Mouse (Mus musculus) forebrain, embryonic 15.5 days (tissue): Measurements from ENCODE around the gene Nacc1. TPM values are rescaled to one million over a fixed set of nuclear protein-coding genes. Genes with fewer than 3 reads are reported as not detected.

ENCODE experiments used
- ATAC-seq: fragments of 200-750 bp; cut with Nextera tagmentation; replicated peaks from 2 replicates; pipeline ENCODE4 v1.8.0; 2017; ENCODE audit warnings: mild to moderate bottlenecking, moderate TSS enrichment, moderate library complexity
- H3K27ac ChIP-seq: fragments of 300-500 bp; sonication (generic); replicated peaks from 2 replicates; pipeline ENCODE4 v1.5.1; 2015; ENCODE audit warnings: mild to moderate bottlenecking, inconsistent platforms
- H3K27me3 ChIP-seq: fragments of 300-500 bp; sonication (generic); 2 replicates; pipeline ENCODE4 v1.6.1; 2015; ENCODE audit warnings: inconsistent platforms
- H3K36me3 ChIP-seq: fragments of 300-500 bp; sonication (generic); 2 replicates; pipeline ENCODE4 v1.6.1; 2015; ENCODE audit warnings: mild to moderate bottlenecking, inconsistent platforms
- H3K4me1 ChIP-seq: fragments of 300-500 bp; sonication (generic); 2 replicates; pipeline ENCODE4 v1.6.1; 2015; ENCODE audit warnings: inconsistent platforms
- H3K4me2 ChIP-seq: fragments of 300-500 bp; sonication (generic); replicated peaks from 2 replicates; pipeline ENCODE4 v1.6.1; 2015; ENCODE audit warnings: mild to moderate bottlenecking, inconsistent platforms
- H3K4me3 ChIP-seq: fragments of 300-500 bp; sonication (generic); 2 replicates; pipeline ENCODE4 v1.5.1; 2015; ENCODE audit warnings: mild to moderate bottlenecking, inconsistent platforms
- H3K9ac ChIP-seq: fragments of 300-500 bp; sonication (generic); replicated peaks from 2 replicates; pipeline ENCODE4 v1.6.1; 2015; ENCODE audit warnings: mild to moderate bottlenecking, inconsistent platforms
- H3K9me3 ChIP-seq: fragments of 300-500 bp; sonication (generic); 2 replicates; pipeline ENCODE4 v1.6.1; 2016; ENCODE audit warnings: inconsistent platforms
- WGBS: fragments of 180-500 bp; shearing (Covaris S2); methylation state at CpG from one replicate; pipeline ENCODE4 v1.1.7; 2015; ENCODE audit warnings: mixed read lengths; 5-methylcytosine and 5-hydroxymethylcytosine counted together
- polyA plus RNA-seq: library from polyadenylated mRNA; unstranded; fragments of >200 nt; fragmentation: Nextera tagmentation; extraction: Ambion mirVana; gene quantifications from 2 replicates; pipeline ENCODE4 v1.2.1, GENCODE M21; 2015

Nacc1 gene
- polyA plus RNA-seq, 1 experiment from 2014 or later = 15.5 TPM

GRCm38 (mm10) chr8:84640617-84641294 lies 46.9 kb downstream of the Nacc1 start:
- no peak overlapping the region for H3K9ac ChIP-seq
- 75% methylated on average over 7 of the region's 7 CpGs for WGBS

GRCm38 (mm10) chr8:84640010-84640588 lies 47.6 kb downstream of the Nacc1 start:
- peak overlapping the region; percentile 51 for H3K4me3 ChIP-seq
- peak overlapping the region; percentile 52 for H3K4me2 ChIP-seq
- H3K27ac ChIP-seq = peak overlapping the region; percentile 64; the same call in 1 of the 2 replicates
- H3K36me3 ChIP-seq = no peaks in the 10 kb centered on the region
- H3K4me1 ChIP-seq = peaks cover 23% of the 10 kb centered on the region
- no peaks in the 10 kb centered on the region for H3K9me3 ChIP-seq
- no peak for ATAC-seq
- no peaks in the 10 kb centered on the region for H3K27me3 ChIP-seq
- 22% methylated on average over 9 of the region's 9 CpGs for WGBS
- H3K9ac ChIP-seq = peak overlapping the region; percentile 45

More at GRCm38 (mm10) chr8:84640617-84641294, 46.9 kb downstream of the Nacc1 start:
- H3K4me2 ChIP-seq = no peak overlapping the region
- no peaks in the 10 kb centered on the region for H3K36me3 ChIP-seq
- ATAC-seq = no peak
- H3K4me1 ChIP-seq = peaks cover 16% of the 10 kb centered on the region
- H3K4me3 ChIP-seq = no peak overlapping the region
- no peaks in the 10 kb centered on the region for H3K27me3 ChIP-seq
- H3K27ac ChIP-seq = no peak overlapping the region
- no peaks in the 10 kb centered on the region for H3K9me3 ChIP-seq

GRCm38 (mm10) chr8:84639162-84640009 lies 48.3 kb downstream of the Nacc1 start:
- peak overlapping the region; percentile 72 for H3K9ac ChIP-seq
- no peaks in the 10 kb centered on the region for H3K9me3 ChIP-seq
- peak overlapping the region; percentile 51 for H3K4me3 ChIP-seq
- H3K27ac ChIP-seq = peak overlapping the region; percentile 84
- no peaks in the 10 kb centered on the region for H3K36me3 ChIP-seq
- peak overlapping the region; percentile 92 for H3K4me2 ChIP-seq
- H3K27me3 ChIP-seq = no peaks in the 10 kb centered on the region
- under 1% methylated on average over 89 of the region's 106 CpGs for WGBS
- peaks cover 28% of the 10 kb centered on the region for H3K4me1 ChIP-seq
- peak; percentile 96 for ATAC-seq

- H3K27me3 ChIP-seq = no peaks in the 10 kb centered on the region
- WGBS = under 1% methylated on average over 33 of the region's 52 CpGs
- H3K4me3 ChIP-seq = peak overlapping the region; percentile 51
- no peaks in the 10 kb centered on the region for H3K36me3 ChIP-seq
- peak overlapping the region; percentile 72 for H3K9ac ChIP-seq
- H3K27ac ChIP-seq = peak overlapping the region; percentile 84
- H3K4me2 ChIP-seq = peak overlapping the region; percentile 92
- ATAC-seq = peak; percentile 21
- H3K4me1 ChIP-seq = peaks cover 28% of the 10 kb centered on the region
- H3K9me3 ChIP-seq = no peaks in the 10 kb centered on the region
Measured at GRCm38 (mm10) chr8:84638555-84639161, 49.0 kb downstream of the Nacc1 start.

GRCm38 (mm10) chr8:84637946-84638554 lies 49.6 kb downstream of the Nacc1 start:
- Histone ChIP-seq H3K4me1 (peaks cover 28% of the 10 kb centered on the region), H3K27ac (peak overlapping the region; percentile 84; the same call in 1 of the 2 replicates), H3K27me3 (no peaks in the 10 kb centered on the region), H3K9me3 (no peaks in the 10 kb centered on the region), H3K9ac (peak overlapping the region; percentile 72), H3K36me3 (no peaks in the 10 kb centered on the region), H3K4me3 (peak overlapping the region; percentile 51), H3K4me2 (peak overlapping the region; percentile 92)
- ATAC-seq = no peak
- 35% methylated on average over 8 of the region's 8 CpGs for WGBS

GRCm38 (mm10) chr8:84636051-84636691 lies 51.5 kb downstream of the Nacc1 start:
- no peak overlapping the region for H3K9ac ChIP-seq
- 88% methylated on average over 17 of the region's 17 CpGs for WGBS

GRCm38 (mm10) chr8:84635397-84636050 lies 52.1 kb downstream of the Nacc1 start:
- no peaks in the 10 kb centered on the region for H3K36me3 ChIP-seq
- peak overlapping the region; percentile 79 for H3K27ac ChIP-seq
- ATAC-seq = no peak
- H3K9me3 ChIP-seq = no peaks in the 10 kb centered on the region
- WGBS = 66% methylated on average over 14 of the region's 14 CpGs
- H3K9ac ChIP-seq = peak overlapping the region; percentile 3; the same call in 1 of the 2 replicates
- no peak overlapping the region for H3K4me3 ChIP-seq
- no peak overlapping the region for H3K4me2 ChIP-seq
- peaks cover 28% of the 10 kb centered on the region for H3K4me1 ChIP-seq
- H3K27me3 ChIP-seq = no peaks in the 10 kb centered on the region

More at GRCm38 (mm10) chr8:84636051-84636691, 51.5 kb downstream of the Nacc1 start:
- ATAC-seq = no peak
- H3K4me3 ChIP-seq = no peak overlapping the region
- H3K36me3 ChIP-seq = no peaks in the 10 kb centered on the region
- H3K9me3 ChIP-seq = no peaks in the 10 kb centered on the region
- H3K27me3 ChIP-seq = no peaks in the 10 kb centered on the region
- H3K4me2 ChIP-seq = no peak overlapping the region
- peaks cover 28% of the 10 kb centered on the region for H3K4me1 ChIP-seq
- H3K27ac ChIP-seq = peak overlapping the region; percentile 79; the same call in 1 of the 2 replicates

GRCm38 (mm10) chr8:84634849-84635304 lies 52.8 kb downstream of the Nacc1 start:
- H3K9me3 ChIP-seq = no peaks in the 10 kb centered on the region
- H3K36me3 ChIP-seq = no peaks in the 10 kb centered on the region; the same call in 1 of the 2 replicates
- no peak overlapping the region for H3K4me3 ChIP-seq
- no peak overlapping the region for H3K4me2 ChIP-seq
- peak overlapping the region; percentile 9; the same call in 1 of the 2 replicates for H3K9ac ChIP-seq
- peak overlapping the region; percentile 79 for H3K27ac ChIP-seq
- no peak for ATAC-seq
- H3K27me3 ChIP-seq = no peaks in the 10 kb centered on the region
- H3K4me1 ChIP-seq = peaks cover 22% of the 10 kb centered on the region
- 44% methylated on average over 9 of the region's 9 CpGs for WGBS

GRCm38 (mm10) chr8:84633841-84634584 lies 53.6 kb downstream of the Nacc1 start:
- Histone ChIP-seq H3K27me3 (no peaks in the 10 kb centered on the region), H3K4me3 (no peak overlapping the region), H3K9ac (no peak overlapping the region), H3K4me1 (peaks cover 22% of the 10 kb centered on the region), H3K36me3 (no peaks in the 10 kb centered on the region; the same call in 1 of the 2 replicates), H3K27ac (peak overlapping the region; percentile 79), H3K9me3 (no peaks in the 10 kb centered on the region), H3K4me2 (no peak overlapping the region)
- WGBS = 53% methylated on average over 10 of the region's 10 CpGs
- ATAC-seq = no peak

GRCm38 (mm10) chr8:84631813-84632212 lies 55.8 kb downstream of the Nacc1 start:
- H3K9me3 ChIP-seq = no peaks in the 10 kb centered on the region
- H3K4me2 ChIP-seq = no peak overlapping the region
- no peaks in the 10 kb centered on the region; the same call in 1 of the 2 replicates for H3K36me3 ChIP-seq
- ATAC-seq = no peak
- no peak overlapping the region for H3K27ac ChIP-seq
- H3K4me1 ChIP-seq = peaks cover 13% of the 10 kb centered on the region
- H3K27me3 ChIP-seq = no peaks in the 10 kb centered on the region
- 95% methylated on average over 4 of the region's 4 CpGs for WGBS
- H3K4me3 ChIP-seq = no peak overlapping the region
- no peak overlapping the region for H3K9ac ChIP-seq
